Mouse (Mus musculus) embryonic stem cell, embryonic (primary cell): Measurements from ENCODE around the gene Celf2.
"Not testable (repeated sequence)": the region's sequence is repeated elsewhere in the genome, so short reads cannot be mapped to it uniquely, and the experiment has no call there.

ENCODE experiments used
- CTCF ChIA-PET, 4 experiments: fragments of 300-600 bp in 2 of 4; fragments of 350-600 bp in 2 of 4; sonication (Branson Sonifier 250); formaldehyde crosslinking; loops; one replicate each; lab custom pipeline; 2022; ENCODE audit warnings: inconsistent platforms in 2 of 4; lab: Charles Lee
- POLR2A ChIA-PET, 4 experiments: fragments of 300-600 bp in 2 of 4; fragments of 350-600 bp in 2 of 4; sonication (Branson Sonifier 250); formaldehyde crosslinking; loops; one replicate each; lab custom pipeline; 2022; ENCODE audit warnings: antibody characterized with exemption in 4 of 4, inconsistent platforms in 1 of 4; lab: Charles Lee

Celf2 gene

GRCm38 (mm10) chr2:7509463-7509862 lies at the start of gene Celf2:
Gene Celf2, minus strand, starts transcription at chr2:7509563.
- POLR2A ChIA-PET, CTCF ChIA-PET: not testable (repeated sequence)

- ChIA-PET POLR2A (no interaction called here), CTCF (no interaction called here)
Measured at GRCm38 (mm10) chr2:7555144-7555892, 46.0 kb upstream of the Celf2 start.

- ChIA-PET POLR2A (no interaction called here), CTCF (no interaction called here)
Measured at GRCm38 (mm10) chr2:7554601-7555000, 45.2 kb upstream of the Celf2 start.

- ChIA-PET POLR2A (interaction anchor here in 1 of 4 experiments (0.6 kb wide), 1 partner anchor 1343 kb away, joined by 5 read pairs; no protein-coding TSS in a partner anchor), CTCF (no interaction called here)
Measured at GRCm38 (mm10) chr2:7552887-7553286, 43.5 kb upstream of the Celf2 start.

GRCm38 (mm10) chr2:7548886-7549285 lies 39.5 kb upstream of the Celf2 start:
- POLR2A ChIA-PET: no interaction called here
- CTCF ChIA-PET: no interaction called here

GRCm38 (mm10) chr2:7534615-7535204 lies 25.3 kb upstream of the Celf2 start:
- POLR2A ChIA-PET: interaction anchor here in 1 of 4 experiments (0.6 kb wide), 1 partner anchor 1006 kb away, joined by 4 read pairs; no protein-coding TSS in a partner anchor
- CTCF ChIA-PET: no interaction called here

- ChIA-PET CTCF (no interaction called here), POLR2A (no interaction called here)
Measured at GRCm38 (mm10) chr2:7534195-7534594, 24.8 kb upstream of the Celf2 start.

- CTCF ChIA-PET: no interaction called here
- POLR2A ChIA-PET: no interaction called here
Measured at GRCm38 (mm10) chr2:7531185-7531960, 22.0 kb upstream of the Celf2 start.

- CTCF ChIA-PET: no interaction called here
- POLR2A ChIA-PET: no interaction called here
Measured at GRCm38 (mm10) chr2:7530461-7531184, 21.3 kb upstream of the Celf2 start.

- POLR2A ChIA-PET: interaction anchor here in 1 of 4 experiments (0.6 kb wide), 1 partner anchor 120 kb away, joined by 4 read pairs; no protein-coding TSS in a partner anchor
- CTCF ChIA-PET: no interaction called here
Measured at GRCm38 (mm10) chr2:7529637-7530036, 20.3 kb upstream of the Celf2 start.

GRCm38 (mm10) chr2:7526696-7527095 lies 17.3 kb upstream of the Celf2 start:
- CTCF ChIA-PET: no interaction called here
- POLR2A ChIA-PET: no interaction called here

GRCm38 (mm10) chr2:7519473-7519872 lies 10.1 kb upstream of the Celf2 start:
- CTCF ChIA-PET: no interaction called here

GRCm38 (mm10) chr2:7493420-7493819 lies 15.9 kb downstream of the Celf2 start:
- CTCF ChIA-PET: no interaction called here
- POLR2A ChIA-PET: no interaction called here

More at GRCm38 (mm10) chr2:7519473-7519872, 10.1 kb upstream of the Celf2 start:
- POLR2A ChIA-PET: no interaction called here

- CTCF ChIA-PET: no interaction called here
- POLR2A ChIA-PET: no interaction called here
Measured at GRCm38 (mm10) chr2:7484974-7485373, 24.4 kb downstream of the Celf2 start.

GRCm38 (mm10) chr2:7482062-7482461 lies 27.3 kb downstream of the Celf2 start:
- POLR2A ChIA-PET: no interaction called here
- CTCF ChIA-PET: no interaction called here

GRCm38 (mm10) chr2:7460329-7461056 lies 48.9 kb downstream of the Celf2 start:
- CTCF ChIA-PET: no interaction called here

GRCm38 (mm10) chr2:7438721-7439282 lies 70.6 kb downstream of the Celf2 start:
- POLR2A ChIA-PET: no interaction called here
- CTCF ChIA-PET: no interaction called here

More at GRCm38 (mm10) chr2:7460329-7461056, 48.9 kb downstream of the Celf2 start:
- POLR2A ChIA-PET: no interaction called here

- CTCF ChIA-PET: no interaction called here
- POLR2A ChIA-PET: no interaction called here
Measured at GRCm38 (mm10) chr2:7426481-7426880, 82.9 kb downstream of the Celf2 start.

- CTCF ChIA-PET: no interaction called here
- POLR2A ChIA-PET: no interaction called here
Measured at GRCm38 (mm10) chr2:7400530-7400929, 108.8 kb downstream of the Celf2 start.
